Mouse (Mus musculus): ENCODE data around the gene Dcx.

- no peak for TF ChIP-seq CTCF (IDR thresholded peaks at IDR 0.05; ENCODE audit: control insufficient read depth, insufficient read depth, insufficient replicate concordance, low read depth, low read length)
- no peak for TF ChIP-seq POLR2A (IDR thresholded peaks at IDR 0.05; ENCODE audit: control insufficient read depth, low read depth, low read length)
Measured at GRCm38 (mm10) chrX:143893180-143893579, 39.9 kb downstream of the Dcx start.
